Mouse (Mus musculus) gastrocnemius, postnatal 4 days (tissue): ENCODE measurements around the gene Zmiz1. TPM values are rescaled to one million over a fixed set of nuclear protein-coding genes. Genes with fewer than 3 reads are reported as not detected.
A peak's percentile ranks its signal among the peaks of the same experiment; 100 is the strongest.

ENCODE experiments used
- DNase-seq, 2 experiments: peaks; one replicate each; pipeline ENCODE4 v3.0.0; 2021 to 2022; ENCODE audit warnings: low spot score in 2 of 2, mixed read lengths in 2 of 2
- long read RNA-seq, 2 experiments: library from polyadenylated mRNA; stranded (forward); transcript quantifications; one replicate each; pipeline ENCODE4 v2.0.0; 2021
- total RNA-seq, 2 experiments: library from RNA; stranded (reverse); gene quantifications; 2 replicates each; pipeline ENCODE4 v1.2.3; 2021

Zmiz1 gene
- 10 to 100 TPM; 53.8 to 55.2 TPM for total RNA-seq
- long read RNA-seq, experiment 1, partial matches to known transcripts = 11 of 34 reads
- long read RNA-seq, experiment 1, other reads (novel, unspliced or antisense) = 23 of 34 reads
- long read RNA-seq, experiment 2, partial matches to known transcripts = 26 of 31 reads
- long read RNA-seq, experiment 2, other reads (novel, unspliced or antisense) = 5 of 31 reads

DNA sequence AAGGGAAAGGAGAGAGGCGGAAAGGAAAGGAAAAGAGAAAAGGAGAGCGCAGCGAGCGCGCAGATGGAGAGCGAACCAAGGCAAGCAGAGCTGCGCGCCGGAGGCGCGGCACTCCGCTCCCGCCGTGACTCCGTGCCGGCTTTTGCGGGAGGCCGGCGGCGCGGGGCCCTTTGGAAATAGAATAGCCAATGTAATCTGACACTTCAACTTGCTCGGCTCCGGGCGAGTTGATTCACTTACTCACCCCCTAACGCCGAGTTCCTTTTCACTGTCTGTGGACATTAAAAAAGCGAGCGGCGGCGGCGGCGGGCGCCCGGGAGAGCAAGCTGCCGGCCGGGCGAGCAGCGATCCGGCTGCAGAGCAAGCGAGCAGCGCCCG lies at the start of gene Zmiz1:
TSS of gene Zmiz1 (plus strand) at position 170 of the 378 bp plus-strand sequence.
- peak; percentile 84 to 90 for DNase-seq

DNA sequence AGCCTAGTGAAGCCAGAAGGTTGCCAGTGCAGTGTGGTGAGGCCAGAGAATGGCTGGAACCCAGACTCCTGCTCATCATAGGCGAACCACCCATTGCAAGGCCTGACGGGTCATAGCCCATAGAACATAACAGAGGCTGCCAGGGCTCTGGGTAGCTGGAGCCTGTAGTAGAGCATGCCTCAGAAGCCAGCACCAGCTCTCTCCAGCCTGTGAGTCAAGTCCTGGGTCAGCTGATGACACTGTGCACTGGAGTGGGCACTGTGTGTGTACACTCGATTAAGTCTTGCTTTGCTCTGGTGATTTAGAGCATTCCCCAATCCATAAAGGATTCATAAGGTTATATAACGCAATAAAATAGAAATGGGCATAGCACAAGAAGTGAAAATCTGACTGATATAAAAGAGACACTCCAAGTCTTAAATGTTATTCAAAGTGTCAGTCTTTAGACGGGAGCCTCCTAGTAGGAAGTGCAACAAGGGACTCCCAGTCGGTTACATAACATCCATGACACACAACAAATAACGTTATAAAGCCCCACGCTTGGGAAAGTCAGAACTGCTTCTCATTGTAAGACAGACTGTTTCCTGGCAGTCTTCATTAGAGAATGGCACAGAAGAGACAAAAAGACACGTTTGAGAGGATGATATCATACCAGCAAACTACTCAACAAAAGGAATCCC lies 47.0 kb upstream of the Zmiz1 start:
- no peak for DNase-seq

DNA sequence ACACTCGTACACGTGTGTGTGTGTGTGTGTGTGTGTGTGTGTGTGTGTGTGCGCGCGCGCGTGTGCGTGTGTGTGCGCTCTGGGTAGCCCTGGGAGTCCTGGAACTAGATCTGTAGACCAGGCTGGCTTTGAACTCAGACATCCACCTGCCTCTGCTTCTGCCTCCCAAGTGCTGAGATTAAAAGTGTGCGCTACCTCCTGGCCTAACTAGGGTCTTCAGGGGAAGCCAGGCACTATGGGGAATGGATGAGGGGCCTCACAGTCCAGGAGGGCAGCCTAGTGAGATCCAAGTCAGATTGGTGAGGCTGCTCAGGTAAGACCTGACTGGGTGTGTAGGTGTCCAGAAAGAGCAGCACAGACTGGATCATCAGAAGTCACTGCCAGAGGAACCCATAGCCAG lies 46.2 kb upstream of the Zmiz1 start:
- DNase-seq = no peak

DNA sequence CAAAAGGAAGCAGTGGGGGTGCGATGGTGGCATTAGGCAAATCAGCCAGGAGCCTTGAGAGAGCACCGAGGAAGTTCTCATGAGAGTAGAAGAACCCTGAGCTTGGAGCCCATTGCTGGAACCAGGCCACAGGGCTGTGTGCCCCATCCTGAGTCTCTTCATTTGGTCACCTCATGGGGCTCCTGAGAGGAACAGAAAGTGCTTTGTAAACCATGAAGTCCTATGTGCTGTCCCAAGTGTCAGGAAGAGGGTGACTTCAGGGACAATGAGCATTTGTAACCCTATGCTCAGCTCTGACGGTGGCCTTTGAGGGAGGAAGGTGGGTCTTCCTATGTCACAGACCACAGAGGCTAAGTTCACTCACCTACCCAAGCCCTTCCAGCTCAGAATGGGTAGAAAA lies 45.5 kb upstream of the Zmiz1 start:
- no peak for DNase-seq

DNA sequence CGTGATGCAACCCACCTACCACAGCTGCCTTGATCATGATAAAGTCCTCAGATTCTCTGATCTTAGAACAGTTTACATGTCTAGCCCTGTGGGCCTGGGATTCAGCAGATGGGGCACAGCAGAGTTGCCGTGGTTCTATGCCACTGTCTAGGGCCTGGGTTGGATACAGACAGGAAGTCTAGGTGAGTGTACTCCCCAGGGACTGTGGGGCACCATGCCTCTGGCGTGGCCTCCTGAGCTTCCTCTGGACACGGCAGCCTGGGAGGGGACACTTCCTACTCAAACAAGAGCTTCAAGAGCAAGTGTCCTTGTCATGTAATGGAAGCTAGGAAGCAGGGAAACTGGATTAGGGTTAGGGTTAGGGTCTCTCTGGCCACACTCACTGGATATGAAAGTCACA lies 44.9 kb upstream of the Zmiz1 start:
- DNase-seq = no peak

DNA sequence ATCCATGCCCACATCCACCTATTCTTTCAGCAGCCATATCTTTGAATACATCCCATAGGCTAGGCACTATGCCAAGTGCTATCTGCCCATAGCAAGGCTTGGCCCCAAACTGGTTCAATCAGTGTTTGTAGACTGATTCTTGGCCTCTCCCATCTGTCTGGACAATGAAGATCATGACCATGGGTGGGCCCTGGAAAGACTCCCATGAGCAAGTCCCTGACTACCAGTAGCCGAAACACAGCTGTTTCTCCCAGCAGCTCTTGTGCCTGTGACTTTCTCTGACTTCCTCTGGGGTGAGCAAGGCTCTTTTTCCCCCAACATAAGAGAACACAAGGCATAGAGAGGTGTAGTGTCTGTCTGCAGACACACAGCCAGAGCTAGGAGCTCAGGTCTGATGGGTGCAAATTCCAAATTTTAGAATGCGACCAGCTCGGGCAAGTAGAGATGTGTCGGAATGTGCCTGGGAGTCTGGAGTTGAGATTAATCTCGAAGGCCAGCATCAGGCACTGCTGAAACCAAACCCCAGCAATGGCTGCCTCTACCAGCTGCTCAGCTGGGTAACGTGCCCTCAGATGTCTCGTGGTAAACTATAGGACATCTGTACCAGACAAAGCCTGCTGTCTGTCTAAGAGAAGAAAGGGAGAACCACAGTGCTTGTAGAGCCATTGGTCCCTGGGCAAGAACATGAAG lies 38.8 kb upstream of the Zmiz1 start:
- no peak for DNase-seq

DNA sequence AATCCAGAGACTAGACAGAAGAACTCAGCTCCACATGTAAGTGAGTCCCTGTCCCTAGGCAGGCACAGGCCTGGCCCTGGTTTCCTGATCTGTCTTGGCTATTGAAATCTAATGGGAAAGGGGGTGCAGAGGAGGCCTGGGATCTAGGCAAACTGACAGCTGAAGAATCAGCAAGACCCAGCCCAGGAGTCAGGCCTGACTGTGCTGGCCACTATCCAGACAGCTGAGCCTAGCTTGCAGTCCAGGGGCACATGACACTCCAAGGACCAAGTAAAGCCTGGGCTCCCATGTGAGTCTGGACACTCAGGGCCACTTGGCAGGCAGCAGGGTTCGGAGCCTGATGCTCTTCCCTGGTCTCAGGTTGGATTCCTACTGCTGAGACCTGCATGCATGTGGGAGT lies 38.0 kb upstream of the Zmiz1 start:
- DNase-seq = peak in 1 of 2 experiments; percentile 56

DNA sequence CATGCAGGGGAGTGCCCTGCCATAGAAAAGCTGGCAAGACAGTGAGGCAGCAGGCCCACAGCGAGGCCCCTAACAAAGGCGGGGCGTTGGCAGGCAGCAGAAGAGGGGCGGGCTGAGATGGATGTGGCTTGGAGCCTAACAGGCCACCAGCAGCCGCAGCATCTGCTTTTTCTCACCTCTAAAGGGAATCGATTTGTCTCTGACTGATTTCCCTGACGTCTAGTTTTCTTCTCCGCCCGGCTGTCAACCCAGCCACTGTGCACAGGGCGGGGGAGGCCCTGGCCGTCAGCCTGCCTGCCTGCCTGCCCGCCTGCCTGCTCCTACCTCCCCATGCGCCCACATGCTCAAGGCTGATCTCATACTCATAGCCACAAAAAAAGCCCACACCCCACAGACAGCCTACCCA lies 37.4 kb upstream of the Zmiz1 start:
- peak in 1 of 2 experiments; percentile 50 for DNase-seq

DNA sequence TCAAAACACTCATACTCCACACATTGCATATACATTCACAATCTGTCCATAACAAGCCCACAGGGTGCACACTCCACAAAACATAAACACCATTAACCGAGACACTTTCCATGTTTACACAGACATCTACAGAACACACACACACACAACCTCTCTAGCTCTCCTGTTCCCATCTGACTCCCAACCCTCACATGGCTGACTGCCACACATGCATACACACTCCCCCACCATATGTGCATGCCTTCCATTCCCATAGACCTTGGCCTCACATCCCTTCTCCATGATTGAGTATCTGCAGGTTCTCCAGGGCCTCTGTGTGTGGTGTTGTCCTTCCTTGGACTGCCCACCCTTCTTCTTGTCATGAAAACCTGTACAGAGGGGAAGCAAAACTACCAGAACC lies 36.0 kb upstream of the Zmiz1 start:
- no peak for DNase-seq

DNA sequence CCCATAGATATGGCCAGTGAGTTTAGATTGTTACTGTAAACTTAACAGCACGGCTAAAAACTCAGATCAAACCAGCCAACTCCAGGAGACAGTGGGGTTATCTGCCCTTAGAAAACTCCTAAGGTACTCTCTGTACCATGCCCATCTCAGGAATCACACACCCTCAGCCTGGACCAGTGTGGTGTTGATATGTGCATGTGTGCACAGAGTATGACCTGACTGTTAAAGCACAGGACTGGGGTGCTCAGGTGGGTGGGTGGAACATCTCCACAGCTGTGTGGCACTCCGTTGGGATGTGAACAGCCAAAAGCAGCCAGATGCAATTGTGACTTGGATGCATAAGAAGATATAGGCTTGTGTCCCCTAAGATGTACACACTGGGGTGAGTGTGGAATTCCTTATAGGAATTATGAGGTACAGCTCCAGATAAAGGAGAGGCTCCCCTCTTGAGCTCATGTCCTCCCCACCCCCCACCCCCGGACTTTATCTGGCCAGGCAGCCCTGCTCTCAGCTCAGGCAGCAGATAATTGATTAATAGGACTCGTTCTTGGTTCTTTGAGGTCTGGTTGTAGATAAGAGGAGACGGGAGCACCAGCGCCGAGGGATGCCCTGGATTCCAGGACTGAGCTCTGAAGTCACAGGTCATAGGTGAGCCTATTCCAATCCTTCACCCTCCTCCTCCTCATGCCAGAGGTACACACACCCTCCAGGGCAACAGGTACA lies 35.1 kb upstream of the Zmiz1 start:
- no peak for DNase-seq

DNA sequence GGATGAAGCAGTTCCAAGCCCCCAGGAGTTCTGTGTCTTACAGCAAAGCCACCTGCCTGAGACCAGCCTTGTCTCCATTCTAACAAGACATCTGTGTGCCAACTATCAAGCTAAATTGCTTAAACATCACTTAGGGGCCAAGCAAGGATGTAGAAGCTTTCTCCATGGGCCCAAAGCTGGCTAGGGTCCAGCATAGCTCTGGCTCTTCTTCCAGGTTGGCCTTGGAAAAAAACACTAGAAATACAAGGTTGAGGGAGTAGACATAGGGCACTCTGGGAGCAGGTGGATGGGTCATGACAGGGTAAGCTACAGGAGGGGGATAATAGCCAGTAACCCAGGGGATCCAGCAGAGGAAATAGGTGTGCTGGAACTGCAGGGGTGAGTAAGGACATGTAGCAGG lies 20.7 kb upstream of the Zmiz1 start:
- no peak for DNase-seq

DNA sequence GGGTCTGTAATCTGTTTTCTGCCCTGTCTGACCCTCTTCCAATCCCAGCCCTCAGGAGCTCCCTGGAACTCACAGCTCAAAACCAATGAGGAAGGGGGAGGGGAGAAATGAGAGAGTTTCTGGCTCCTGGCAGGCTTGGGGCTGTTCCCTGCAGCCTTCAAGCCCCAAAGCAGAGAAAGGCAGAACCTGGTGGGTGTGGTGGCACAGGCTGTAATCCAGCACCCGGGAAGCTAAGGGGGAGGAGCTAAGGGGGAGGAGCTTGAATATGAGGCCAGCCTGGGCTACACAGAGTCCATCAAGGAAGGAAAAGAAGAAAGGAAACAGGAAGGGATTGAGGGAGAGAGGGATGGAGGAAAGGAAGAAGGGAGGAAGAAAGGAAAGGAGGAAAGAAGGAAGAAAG lies 18.9 kb upstream of the Zmiz1 start:
- DNase-seq = no peak

DNA sequence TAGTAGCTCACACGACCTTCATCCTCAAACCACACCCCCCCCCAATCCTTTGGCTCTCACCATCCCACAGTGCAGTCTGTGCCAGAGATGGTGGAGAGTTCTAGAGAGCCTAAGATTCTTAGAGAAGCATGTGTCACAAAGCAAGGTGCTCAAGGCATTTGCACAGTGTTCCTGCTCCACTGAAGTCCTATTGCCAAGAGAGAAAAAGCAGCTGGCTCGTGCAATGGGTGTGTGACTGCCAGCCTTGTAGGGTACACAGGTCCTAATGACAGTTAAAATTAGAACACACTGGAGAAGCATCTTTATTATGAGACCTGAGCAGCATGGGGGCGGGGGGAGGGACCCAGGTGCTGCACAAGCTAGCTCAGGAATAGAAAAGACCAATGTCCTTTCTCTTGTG lies 18.2 kb upstream of the Zmiz1 start:
- no peak for DNase-seq

DNA sequence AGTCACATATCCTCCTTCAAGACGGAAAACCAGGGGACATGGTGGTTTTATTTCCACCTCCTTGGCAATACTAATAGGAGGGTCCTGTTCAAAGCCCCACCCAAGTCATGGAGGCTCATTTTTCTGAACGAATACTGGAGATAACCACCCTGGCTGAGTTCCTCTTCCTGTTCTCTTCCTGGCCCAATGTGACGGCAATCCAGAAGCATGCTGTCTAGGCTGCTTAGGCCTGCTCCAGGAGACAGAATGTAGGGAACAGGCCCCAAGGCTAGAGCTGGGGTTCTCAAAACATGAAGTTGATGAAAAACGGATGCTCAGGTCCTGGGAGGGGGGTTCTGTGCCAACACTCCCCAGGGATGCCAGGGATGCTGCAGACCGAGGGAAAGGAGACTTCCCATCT lies 17.5 kb upstream of the Zmiz1 start:
- DNase-seq = no peak

DNA sequence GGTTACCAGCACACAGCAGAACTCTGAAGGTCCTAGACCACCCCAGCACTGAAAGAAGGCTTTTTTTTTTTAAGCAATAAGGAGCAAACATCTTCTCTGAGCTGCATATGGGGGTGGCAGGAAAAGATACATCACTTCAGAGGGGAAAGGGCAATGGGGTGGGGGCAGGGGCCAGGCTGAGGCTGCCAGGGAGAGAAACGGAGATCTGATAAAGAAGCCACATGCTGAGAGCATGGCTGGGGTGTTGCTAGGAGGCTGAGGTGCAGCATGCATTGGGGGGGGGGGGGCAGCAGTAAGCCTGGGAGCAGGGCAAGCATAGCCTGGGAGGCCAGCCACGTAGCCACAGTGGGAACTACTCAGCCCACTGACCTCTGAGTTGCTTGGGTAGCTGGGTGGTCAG lies 16.3 kb upstream of the Zmiz1 start:
- DNase-seq = no peak

DNA sequence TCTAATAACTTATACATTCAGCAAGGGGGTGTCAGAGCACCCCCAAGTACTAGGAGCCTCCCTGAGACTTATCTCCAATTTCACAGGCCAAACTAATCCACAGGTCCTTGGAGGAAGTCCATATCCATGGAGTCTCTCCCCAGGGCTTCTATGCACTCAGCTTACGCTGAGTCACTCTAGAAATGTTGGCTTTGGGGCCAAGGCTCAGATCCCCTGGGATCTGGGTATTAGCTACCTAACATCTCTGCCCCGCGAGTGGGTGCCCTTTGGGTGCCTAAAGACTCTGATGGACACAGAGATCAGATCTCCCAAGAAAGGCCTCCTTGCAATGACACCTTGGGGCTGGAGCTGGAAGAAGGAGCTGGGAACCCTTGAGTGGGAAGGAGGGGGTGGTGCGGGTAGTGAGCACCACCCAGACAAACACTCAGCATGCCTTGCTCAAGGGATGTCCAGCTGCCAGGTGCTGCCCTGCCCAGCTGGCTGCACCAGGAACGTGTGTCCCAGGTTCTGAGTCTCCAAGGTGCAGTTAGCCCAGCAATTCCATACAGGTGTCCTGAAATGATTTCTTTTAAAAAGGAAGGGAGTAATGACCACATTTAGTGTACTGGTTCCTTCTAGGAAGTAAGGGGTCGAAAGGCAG lies 11.7 kb upstream of the Zmiz1 start:
- no peak for DNase-seq

DNA sequence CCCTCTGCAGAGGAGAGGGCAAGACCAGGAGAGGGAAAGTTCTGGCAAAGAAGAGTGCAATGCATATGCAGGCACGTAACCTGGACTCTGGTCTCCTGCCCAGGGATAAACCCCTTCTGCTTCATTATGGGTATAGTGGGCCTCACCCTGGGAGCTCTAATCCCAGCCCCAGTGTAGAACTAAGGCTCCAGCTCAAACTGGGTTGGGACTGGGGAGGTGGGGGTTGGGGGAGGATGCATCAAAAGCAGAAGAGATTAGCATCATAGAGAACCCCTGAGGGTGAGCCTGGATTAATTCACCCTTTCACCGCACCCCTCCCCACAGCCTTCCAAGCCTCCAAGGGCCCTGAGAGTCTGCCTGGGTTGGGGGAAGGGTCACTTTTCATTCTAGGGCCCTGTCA lies 10.5 kb upstream of the Zmiz1 start:
- DNase-seq = no peak

DNA sequence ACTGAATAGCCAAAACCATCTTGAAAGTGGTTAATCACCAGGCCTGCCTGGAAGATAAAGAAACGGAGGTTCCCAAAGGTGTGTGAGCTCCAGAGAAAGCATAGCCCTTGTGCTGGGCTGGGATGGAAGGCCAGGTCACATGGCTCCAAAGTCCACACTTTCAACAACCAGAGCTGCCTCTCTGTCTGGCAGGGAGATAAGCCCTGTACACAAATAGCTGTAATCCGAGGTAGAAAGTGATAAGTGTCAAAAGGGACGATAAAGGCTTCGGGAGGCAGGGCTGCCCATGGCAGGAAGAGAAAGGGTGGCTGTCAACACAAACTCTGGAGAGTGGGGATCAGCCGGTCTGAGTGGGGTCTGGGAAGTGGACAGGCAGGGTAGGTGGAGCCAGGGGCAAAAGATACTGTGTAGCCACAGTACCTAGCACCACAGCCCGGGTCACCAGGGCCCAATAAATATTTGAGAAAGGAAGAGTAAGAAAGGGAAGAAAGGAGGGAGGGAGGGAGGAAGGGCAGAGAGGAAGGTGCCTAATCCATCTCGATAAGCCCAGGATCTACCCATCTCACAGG lies 7.8 kb upstream of the Zmiz1 start:
- no peak for DNase-seq

DNA sequence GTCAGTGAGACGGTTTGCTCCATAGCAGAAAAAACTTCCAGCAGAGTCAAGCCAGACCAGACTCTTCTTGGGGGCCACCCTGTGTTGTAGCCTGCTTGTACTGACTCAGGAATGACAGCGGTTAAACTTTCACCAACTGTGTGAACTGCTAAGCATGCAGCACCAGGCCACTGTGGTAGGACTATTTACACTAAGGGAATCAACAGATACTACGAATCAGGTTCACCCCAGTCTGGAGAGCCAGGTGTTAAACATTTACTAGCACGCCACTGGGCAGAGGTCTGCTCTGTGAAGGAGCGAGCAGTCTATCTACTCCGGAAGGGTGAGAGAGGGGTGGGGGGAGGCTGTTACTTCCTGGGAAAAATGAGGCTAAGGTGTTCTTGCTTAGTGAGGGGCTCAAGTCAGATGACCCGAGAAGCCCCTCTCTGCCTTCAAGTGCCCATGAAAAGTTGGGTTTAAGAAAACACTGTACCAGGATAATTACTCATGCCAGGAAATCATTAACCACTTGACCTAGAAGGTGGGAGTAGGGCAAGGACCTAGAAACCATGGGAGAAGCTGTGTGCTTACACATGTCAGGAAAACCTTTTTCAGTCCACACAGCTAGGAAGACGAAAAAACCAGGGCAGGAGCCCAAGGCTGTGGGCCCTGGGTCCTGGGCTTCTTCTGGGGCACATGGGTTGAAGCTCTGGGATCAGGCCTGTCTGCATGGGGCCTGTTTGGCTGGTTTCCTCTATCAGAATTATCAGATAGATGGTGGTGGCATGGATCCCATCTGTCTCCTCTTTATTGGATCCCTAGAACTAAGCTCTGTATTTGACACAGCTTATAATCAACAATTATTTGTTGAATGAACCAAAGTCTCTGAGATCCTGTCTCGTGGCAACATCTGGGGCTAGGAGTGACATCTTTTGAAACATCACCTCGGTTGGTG lies 7.0 kb upstream of the Zmiz1 start:
- DNase-seq = no peak

DNA sequence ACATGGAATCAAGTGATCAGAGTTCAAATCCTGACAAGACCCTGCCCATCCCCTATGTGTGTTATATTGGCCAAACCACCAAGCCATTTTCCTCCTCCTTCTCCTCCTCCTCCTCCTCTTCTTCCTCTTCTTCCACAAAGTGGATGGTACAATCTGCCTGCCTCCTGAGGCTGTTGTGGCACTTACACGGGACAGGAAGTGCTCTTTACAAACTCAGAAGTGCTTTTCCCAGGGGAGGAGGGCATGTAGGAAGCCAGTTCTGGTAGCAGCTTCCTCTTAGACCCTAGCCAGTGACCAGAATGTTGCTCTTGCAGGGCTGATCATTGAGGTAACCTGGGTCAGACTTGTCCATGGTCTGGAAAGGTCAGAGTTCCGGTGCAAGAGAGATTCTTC lies 6.4 kb upstream of the Zmiz1 start:
- DNase-seq = no peak
